Mouse (Mus musculus) limb, embryonic 14.5 days (tissue): ENCODE results near the gene Ttc16. TPM values are rescaled to one million over a fixed set of nuclear protein-coding genes. Genes with fewer than 3 reads are reported as not detected.
A peak's percentile ranks its signal among the peaks of the same experiment; 100 is the strongest.

Source experiments
- ATAC-seq: fragments of 200-750 bp; cut with Nextera tagmentation; 2 replicates; pipeline ENCODE4 v1.8.0; 2017; ENCODE audit warnings: low read depth, moderate number of reproducible peaks, moderate TSS enrichment; ENCODE audit not compliant: low FRiP score
- DNase-seq: peaks from one replicate; pipeline ENCODE4 v3.0.0-alpha.2; 2015; ENCODE audit warnings: low spot score
- H3K27ac ChIP-seq: fragments of 300-500 bp; sonication (generic); replicated peaks from 2 replicates; pipeline ENCODE4 v1.5.1; 2014; ENCODE audit warnings: low read depth, mild to moderate bottlenecking, low read length, moderate library complexity, mixed read lengths
- H3K27me3 ChIP-seq: fragments of 300-500 bp; sonication (generic); 2 replicates; pipeline ENCODE4 v1.6.1; 2014; ENCODE audit warnings: low read length, mixed read lengths; ENCODE audit not compliant: control insufficient read depth, insufficient read depth
- H3K36me3 ChIP-seq: fragments of 300-500 bp; sonication (generic); 2 replicates; pipeline ENCODE4 v1.6.1; 2014; ENCODE audit warnings: mild to moderate bottlenecking, low read length, moderate library complexity, mixed read lengths; ENCODE audit not compliant: control insufficient read depth, insufficient read depth
- H3K4me1 ChIP-seq: fragments of 300-500 bp; sonication (generic); 2 replicates; pipeline ENCODE4 v1.6.1; 2014; ENCODE audit warnings: antibody characterized with exemption, low read length, mixed read lengths; ENCODE audit not compliant: control insufficient read depth, insufficient read depth
- H3K4me2 ChIP-seq: fragments of 300-500 bp; sonication (generic); replicated peaks from 2 replicates; pipeline ENCODE4 v1.6.1; 2014; ENCODE audit warnings: low read depth, mild to moderate bottlenecking, low read length, moderate library complexity; ENCODE audit not compliant: severe bottlenecking
- H3K4me3 ChIP-seq: fragments of 300-500 bp; sonication (generic); replicated peaks from 2 replicates; pipeline ENCODE4 v1.5.1; 2014; ENCODE audit warnings: low read length
- H3K9ac ChIP-seq: fragments of 300-500 bp; sonication (generic); 2 replicates; pipeline ENCODE4 v1.6.1; 2014; ENCODE audit warnings: mild to moderate bottlenecking, low read depth, low read length, moderate library complexity; ENCODE audit not compliant: severe bottlenecking
- H3K9me3 ChIP-seq: fragments of 300-500 bp; sonication (generic); 2 replicates; pipeline ENCODE4 v1.6.1; 2016; ENCODE audit warnings: low read length; ENCODE audit not compliant: control insufficient read depth
- POLR2A ChIP-seq: fragments of 200-500 bp; IDR thresholded peaks from 2 replicates; pipeline ENCODE4 v1.8.0; 2012; ENCODE audit warnings: inconsistent platforms, mild to moderate bottlenecking, moderate library complexity, borderline replicate concordance; ENCODE audit not compliant: insufficient read depth, insufficient read length; ENCODE audit errors: extremely low read depth
- WGBS: fragments of 180-500 bp; shearing (Covaris S2); extraction: QIAGEN DNeasy Blood & Tissue Kit; methylation state at CpG from one replicate; pipeline ENCODE4 v1.1.7; 2014; 5-methylcytosine and 5-hydroxymethylcytosine counted together
- polyA plus RNA-seq, 2 experiments: library from polyadenylated mRNA; depleted of rRNA in 1 of 2; stranded (reverse) in 1 of 2; unstranded in 1 of 2; fragments of >200 nt; fragmentation: Nextera tagmentation in 1 of 2; extraction: Ambion mirVana in 1 of 2; gene quantifications; 2 replicates each; pipeline versions ENCODE4 v1.2.1 to v1.2.3; 2012 to 2014

Ttc16 gene
- polyA plus RNA-seq, 2 experiments, result 0.15 to 0.47 TPM

DNA sequence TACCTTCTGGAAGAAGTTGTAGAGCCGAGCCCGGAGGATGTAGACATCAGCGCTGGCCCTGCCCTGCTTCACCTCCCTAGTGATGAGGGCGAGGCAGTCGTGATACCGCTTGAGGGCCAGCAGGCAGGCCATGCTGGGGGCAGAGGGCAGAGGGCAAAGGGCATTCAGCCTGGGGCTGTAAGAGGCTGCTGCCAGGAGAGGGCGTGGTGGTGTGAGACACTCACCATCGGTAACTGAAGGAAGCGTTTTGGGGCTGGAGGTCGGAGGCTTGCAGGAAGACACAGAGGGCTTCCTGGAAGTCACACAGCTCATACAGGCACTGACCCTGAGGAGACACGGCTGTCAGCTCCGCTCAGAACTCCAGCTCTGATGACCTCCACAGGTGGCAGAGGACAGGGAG, 3.5 kb downstream of the Ttc16 start:
- Histone ChIP-seq H3K36me3 (no peaks in the 10 kb centered on the region), H3K4me1 (peaks cover 7% of the 10 kb centered on the region), H3K27ac (no peak overlapping the region), H3K9ac (no peak overlapping the region), H3K4me3 (no peak overlapping the region), H3K4me2 (no peak overlapping the region), H3K27me3 (no peaks in the 10 kb centered on the region), H3K9me3 (no peaks in the 10 kb centered on the region)
- DNase-seq, result no peak
- no peak for TF ChIP-seq POLR2A
- WGBS, result 34% methylated on average over 12 of the region's 12 CpGs
- ATAC-seq, result no peak

DNA sequence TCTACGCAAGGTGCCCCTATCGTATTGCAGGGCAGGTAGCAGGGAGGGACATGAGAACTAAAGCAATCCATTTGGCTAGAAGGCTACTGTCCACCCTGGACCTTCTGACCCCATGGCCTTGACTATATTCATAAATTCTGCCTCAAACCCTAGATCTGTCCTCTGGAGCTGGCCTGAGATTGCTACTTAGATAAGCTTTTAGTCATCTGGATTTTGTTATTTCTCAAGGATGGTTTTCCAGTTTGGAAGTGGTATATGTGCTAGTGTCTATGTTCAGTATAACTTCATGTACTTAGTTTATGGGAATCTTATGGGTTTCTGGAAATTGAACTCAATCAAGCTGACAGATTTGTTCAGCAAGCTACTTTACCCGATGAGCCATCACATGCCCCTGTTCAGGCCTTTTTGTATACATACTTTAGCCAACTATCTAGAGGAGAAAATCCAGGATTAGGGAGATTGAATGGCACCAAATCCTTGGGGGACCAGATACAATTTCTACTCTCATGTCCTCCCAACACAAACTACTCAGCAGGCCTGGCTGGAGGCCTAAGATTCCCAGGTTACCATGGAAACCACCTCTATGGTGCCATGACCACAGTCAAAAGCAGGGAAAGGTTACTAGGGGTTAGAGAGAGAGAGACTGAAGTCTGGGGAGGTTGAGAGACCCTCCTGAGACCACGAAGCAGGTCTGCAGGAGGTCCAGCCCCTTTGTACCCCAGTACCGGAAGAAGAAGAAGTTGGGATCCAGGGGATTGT, 5.9 kb downstream of the Ttc16 start:
- 95% methylated on average over 5 of the region's 5 CpGs for WGBS
- no peaks in the 10 kb centered on the region for H3K9me3 ChIP-seq
- no peak for TF ChIP-seq POLR2A
- ATAC-seq, result no peak
- DNase-seq, result no peak
- no peak overlapping the region for H3K9ac ChIP-seq
- no peak overlapping the region for H3K4me2 ChIP-seq
- no peak overlapping the region for H3K27ac ChIP-seq
- H3K4me1 ChIP-seq, result no peaks in the 10 kb centered on the region
- no peaks in the 10 kb centered on the region for H3K27me3 ChIP-seq
- no peak overlapping the region for H3K4me3 ChIP-seq
- H3K36me3 ChIP-seq, result no peaks in the 10 kb centered on the region

DNA sequence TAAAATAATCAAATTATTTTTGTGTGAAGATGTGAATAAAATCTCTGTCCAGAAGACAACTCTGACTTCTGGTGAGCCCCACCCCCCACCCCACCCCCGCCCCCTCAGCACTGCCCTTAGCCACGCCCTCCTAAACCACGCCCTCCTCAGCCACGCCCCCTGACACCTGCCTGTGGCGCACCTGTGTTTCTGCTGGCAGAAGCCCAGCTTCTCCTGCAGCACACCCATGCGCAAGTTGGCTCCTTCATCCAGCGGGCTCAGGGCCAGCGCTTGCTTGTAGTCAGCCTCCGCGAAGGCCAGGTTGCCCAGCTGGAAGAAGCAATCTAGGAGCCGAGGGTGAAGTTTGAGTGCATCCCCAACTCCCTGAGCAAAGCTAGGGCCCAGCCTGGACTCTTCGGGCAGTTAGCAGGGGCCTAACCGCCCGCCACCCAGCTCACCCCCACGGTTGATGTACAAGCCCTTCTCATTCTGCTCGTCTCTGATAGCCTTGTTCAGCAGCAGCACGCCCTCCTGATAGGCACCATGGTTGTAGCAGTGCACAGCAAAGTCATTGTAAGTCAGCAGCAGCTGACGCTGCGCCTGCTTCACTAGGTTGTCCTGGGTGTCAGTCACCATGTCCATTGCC, 6.7 kb downstream of the Ttc16 start:
- H3K9me3 ChIP-seq, result no peaks in the 10 kb centered on the region
- H3K9ac ChIP-seq, result no peak overlapping the region
- H3K27ac ChIP-seq, result no peak overlapping the region
- H3K27me3 ChIP-seq, result no peaks in the 10 kb centered on the region
- H3K4me1 ChIP-seq, result no peaks in the 10 kb centered on the region
- H3K36me3 ChIP-seq, result no peaks in the 10 kb centered on the region
- ATAC-seq (no peak), DNase-seq (peak; percentile 15)
- no peak overlapping the region for H3K4me2 ChIP-seq
- no peak overlapping the region for H3K4me3 ChIP-seq
- TF ChIP-seq POLR2A, result no peak
- WGBS, result 46% methylated on average over 19 of the region's 19 CpGs

DNA sequence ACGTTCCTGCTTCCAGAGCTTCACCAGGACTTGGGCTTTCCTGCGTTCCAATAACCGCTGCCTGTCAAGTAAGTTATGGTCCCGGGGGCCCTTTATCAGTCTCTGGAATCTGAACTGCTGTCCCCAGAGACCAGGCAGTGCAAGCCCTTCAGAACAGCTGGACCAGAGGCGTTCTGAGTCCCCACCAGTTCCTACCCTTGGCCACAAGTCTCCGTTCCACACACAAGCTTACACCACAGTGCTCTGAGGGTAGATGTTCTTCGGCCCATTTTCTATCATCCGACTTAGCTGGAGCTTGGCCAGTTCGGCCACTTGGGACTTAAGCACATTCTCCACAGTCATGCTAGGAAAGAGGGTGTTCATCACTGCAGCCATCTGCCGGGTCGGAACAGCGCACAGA, 8.2 kb downstream of the Ttc16 start:
- 71% methylated on average over 12 of the region's 12 CpGs for WGBS
- no peak for DNase-seq
- H3K27ac ChIP-seq, result no peak overlapping the region
- no peak overlapping the region for H3K4me2 ChIP-seq
- H3K9me3 ChIP-seq, result no peaks in the 10 kb centered on the region
- no peak for TF ChIP-seq POLR2A
- H3K9ac ChIP-seq, result no peak overlapping the region
- peaks cover 9% of the 10 kb centered on the region; the same call in 1 of the 2 replicates for H3K36me3 ChIP-seq
- H3K27me3 ChIP-seq, result no peaks in the 10 kb centered on the region
- H3K4me3 ChIP-seq, result no peak overlapping the region
- no peak for ATAC-seq
- H3K4me1 ChIP-seq, result no peaks in the 10 kb centered on the region

DNA sequence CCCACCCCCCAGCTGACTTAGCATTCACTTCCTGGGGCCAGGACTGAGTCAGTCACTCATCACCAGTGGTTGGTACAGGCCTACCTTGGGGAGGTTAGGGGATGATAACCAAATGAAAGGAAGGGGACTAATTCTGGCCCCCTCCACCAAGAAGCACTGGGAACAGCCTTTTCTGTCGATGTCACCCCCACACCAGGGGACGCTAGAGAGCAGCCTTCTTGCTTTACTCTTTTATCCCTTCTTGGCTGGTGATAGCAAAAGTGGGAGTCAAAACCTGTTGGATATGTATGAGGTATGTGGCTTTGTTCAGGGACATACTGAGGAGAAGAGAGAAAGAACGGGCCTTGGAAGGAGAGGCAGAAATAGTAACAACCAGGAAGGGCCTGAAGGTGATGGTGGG, 12.1 kb downstream of the Ttc16 start:
- TF ChIP-seq POLR2A, result no peak
- Histone ChIP-seq H3K27ac (no peak overlapping the region), H3K9ac (no peak overlapping the region), H3K4me1 (no peaks in the 10 kb centered on the region; the same call in 1 of the 2 replicates), H3K9me3 (no peaks in the 10 kb centered on the region), H3K36me3 (peaks cover 34% of the 10 kb centered on the region), H3K4me2 (no peak overlapping the region), H3K4me3 (no peak overlapping the region), H3K27me3 (no peaks in the 10 kb centered on the region)
- ATAC-seq (no peak), DNase-seq (no peak)
- 82% methylated on average over 3 of the region's 3 CpGs for whole genome bisulfite sequencing

DNA sequence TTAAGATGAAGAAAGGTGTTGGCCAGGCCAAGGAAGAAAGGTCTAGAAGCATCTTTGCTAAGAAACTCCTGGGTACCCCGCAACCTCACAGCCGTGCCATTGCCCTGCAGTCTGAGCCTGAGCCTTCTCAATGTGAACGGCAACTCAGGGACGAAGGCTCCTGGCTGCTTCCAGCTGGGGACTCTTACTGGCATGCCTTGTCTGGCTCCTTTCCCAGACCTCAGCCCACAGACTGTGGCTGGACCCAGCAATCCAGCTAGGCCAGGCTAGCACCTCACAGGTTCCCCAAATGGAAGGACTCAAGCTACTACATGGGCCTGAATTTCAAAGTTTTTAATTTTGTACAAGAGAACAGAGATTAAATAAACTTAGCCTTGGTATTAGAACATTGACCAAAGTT, 13.6 kb downstream of the Ttc16 start:
- no peak for ATAC-seq

More for the DNA sequence above, 13.6 kb downstream of the Ttc16 start:
- WGBS, result 85% methylated on average over 4 of the region's 4 CpGs
- no peak for DNase-seq
- H3K4me1 ChIP-seq, result peaks cover 2% of the 10 kb centered on the region; the same call in 1 of the 2 replicates
- H3K9me3 ChIP-seq, result no peaks in the 10 kb centered on the region
- no peak for TF ChIP-seq POLR2A
- no peak overlapping the region for H3K9ac ChIP-seq
- H3K36me3 ChIP-seq, result peaks cover 34% of the 10 kb centered on the region
- no peak overlapping the region for H3K4me2 ChIP-seq
- no peak overlapping the region for H3K27ac ChIP-seq
- H3K27me3 ChIP-seq, result no peaks in the 10 kb centered on the region
- no peak overlapping the region for H3K4me3 ChIP-seq
